Mouse (Mus musculus) heart, embryonic 16.5 days (tissue): Measurements from ENCODE around the gene Slit3. TPM values are rescaled to one million over a fixed set of nuclear protein-coding genes. Genes with fewer than 3 reads are reported as not detected.

Experiments used
- ATAC-seq: fragments of 200-750 bp; cut with Nextera tagmentation; replicated peaks from 2 replicates; pipeline ENCODE4 v1.8.0; 2017; ENCODE audit warnings: moderate number of reproducible peaks; ENCODE audit not compliant: insufficient read depth, low FRiP score; ENCODE audit errors: extremely low read depth
- H3K27ac ChIP-seq: fragments of 300-500 bp; sonication (generic); 2 replicates; pipeline ENCODE4 v1.5.1; 2014; ENCODE audit warnings: mild to moderate bottlenecking, low read length, control low read depth, moderate library complexity
- H3K27me3 ChIP-seq: fragments of 300-500 bp; sonication (generic); 2 replicates; pipeline ENCODE4 v1.6.1; 2014; ENCODE audit warnings: low read length, mixed read lengths; ENCODE audit not compliant: control insufficient read depth, insufficient read depth
- H3K36me3 ChIP-seq: fragments of 300-500 bp; sonication (generic); 2 replicates; pipeline ENCODE4 v1.6.1; 2014; ENCODE audit not compliant: control insufficient read depth, insufficient read depth
- H3K4me1 ChIP-seq: fragments of 300-500 bp; sonication (generic); 2 replicates; pipeline ENCODE4 v1.6.1; 2014; ENCODE audit warnings: low read length, mixed read lengths; ENCODE audit not compliant: control insufficient read depth, insufficient read depth
- H3K4me2 ChIP-seq: fragments of 300-500 bp; sonication (generic); 2 replicates; pipeline ENCODE4 v1.6.1; 2014; ENCODE audit warnings: low read depth, mild to moderate bottlenecking, control low read depth, low read length
- H3K4me3 ChIP-seq: fragments of 300-500 bp; sonication (generic); 2 replicates; pipeline ENCODE4 v1.5.1; 2014; ENCODE audit warnings: mild to moderate bottlenecking, control low read depth, low read length
- H3K9ac ChIP-seq: fragments of 300-500 bp; sonication (generic); 2 replicates; pipeline ENCODE4 v1.6.1; 2014; ENCODE audit warnings: low read length, control low read depth
- H3K9me3 ChIP-seq: fragments of 300-500 bp; sonication (generic); replicated peaks from 2 replicates; pipeline ENCODE4 v1.6.1; 2016; ENCODE audit warnings: low read length; ENCODE audit not compliant: control insufficient read depth
- WGBS: fragments of 180-500 bp; shearing (Covaris S2); extraction: QIAGEN DNeasy Blood & Tissue Kit; methylation state at CpG from one replicate; pipeline ENCODE4 v1.1.7; 2014; 5-methylcytosine and 5-hydroxymethylcytosine counted together
- polyA plus RNA-seq: library from polyadenylated mRNA; unstranded; fragments of >200 nt; fragmentation: Nextera tagmentation; extraction: Ambion mirVana; gene quantifications from 2 replicates; pipeline ENCODE4 v1.2.1, GENCODE M21; 2015

Gene Slit3
- polyA plus RNA-seq, 1 experiment from 2014 or later: 7.8 TPM

GRCm38 (mm10) chr11:35718881-35719280 lies 597.9 kb downstream of the Slit3 start:
- ATAC-seq: no peak
- Histone ChIP-seq H3K36me3 (no peaks in the 10 kb centered on the region), H3K27ac (no peak overlapping the region), H3K9ac (no peak overlapping the region), H3K4me3 (no peak overlapping the region), H3K4me2 (no peak overlapping the region), H3K9me3 (peaks cover 2% of the 10 kb centered on the region; the same call in 1 of the 2 replicates), H3K4me1 (no peaks in the 10 kb centered on the region), H3K27me3 (no peaks in the 10 kb centered on the region)
- WGBS: 54% methylated on average over 1 of the region's 1 CpGs

GRCm38 (mm10) chr11:35723876-35724275 lies 602.9 kb downstream of the Slit3 start:
- Histone ChIP-seq H3K4me2 (no peak overlapping the region), H3K27me3 (no peaks in the 10 kb centered on the region), H3K4me1 (no peaks in the 10 kb centered on the region), H3K27ac (no peak overlapping the region), H3K36me3 (no peaks in the 10 kb centered on the region), H3K4me3 (no peak overlapping the region), H3K9ac (no peak overlapping the region), H3K9me3 (no peaks in the 10 kb centered on the region)
- ATAC-seq: no peak
- 83% methylated on average over 5 of the region's 5 CpGs for WGBS

GRCm38 (mm10) chr11:35726341-35726846 lies 605.4 kb downstream of the Slit3 start:
- no peaks in the 10 kb centered on the region for H3K36me3 ChIP-seq
- H3K4me1 ChIP-seq: no peaks in the 10 kb centered on the region
- H3K9ac ChIP-seq: no peak overlapping the region
- H3K27me3 ChIP-seq: no peaks in the 10 kb centered on the region
- no peak overlapping the region for H3K27ac ChIP-seq
- ATAC-seq: no peak
- H3K4me3 ChIP-seq: no peak overlapping the region
- 79% methylated on average over 8 of the region's 8 CpGs for WGBS
- no peak overlapping the region for H3K4me2 ChIP-seq
- no peaks in the 10 kb centered on the region for H3K9me3 ChIP-seq

GRCm38 (mm10) chr11:35728200-35728599 lies 607.2 kb downstream of the Slit3 start:
- H3K9me3 ChIP-seq: no peaks in the 10 kb centered on the region
- no peak overlapping the region for H3K9ac ChIP-seq
- 79% methylated on average over 1 of the region's 1 CpGs for WGBS
- H3K4me2 ChIP-seq: no peak overlapping the region
- H3K27ac ChIP-seq: no peak overlapping the region
- no peaks in the 10 kb centered on the region for H3K36me3 ChIP-seq
- no peaks in the 10 kb centered on the region for H3K4me1 ChIP-seq
- no peaks in the 10 kb centered on the region for H3K27me3 ChIP-seq
- H3K4me3 ChIP-seq: no peak overlapping the region
- ATAC-seq: no peak

- no peaks in the 10 kb centered on the region for H3K36me3 ChIP-seq
- ATAC-seq: no peak
- no peaks in the 10 kb centered on the region for H3K27me3 ChIP-seq
- no peak overlapping the region for H3K4me2 ChIP-seq
- H3K27ac ChIP-seq: no peak overlapping the region
- no peaks in the 10 kb centered on the region for H3K4me1 ChIP-seq
- no peak overlapping the region for H3K9ac ChIP-seq
- WGBS: 37% methylated on average over 5 of the region's 5 CpGs
- H3K9me3 ChIP-seq: no peaks in the 10 kb centered on the region
- H3K4me3 ChIP-seq: no peak overlapping the region
Observed at GRCm38 (mm10) chr11:35729186-35729585, 608.2 kb downstream of the Slit3 start.

GRCm38 (mm10) chr11:35732366-35732765 lies 611.3 kb downstream of the Slit3 start:
- no peak overlapping the region for H3K4me2 ChIP-seq
- WGBS: 51% methylated on average over 1 of the region's 1 CpGs
- H3K27me3 ChIP-seq: no peaks in the 10 kb centered on the region
- no peak for ATAC-seq
- no peaks in the 10 kb centered on the region for H3K9me3 ChIP-seq
- H3K4me3 ChIP-seq: no peak overlapping the region
- H3K4me1 ChIP-seq: no peaks in the 10 kb centered on the region
- H3K36me3 ChIP-seq: no peaks in the 10 kb centered on the region
- H3K27ac ChIP-seq: no peak overlapping the region
- H3K9ac ChIP-seq: no peak overlapping the region

GRCm38 (mm10) chr11:35736817-35737216 lies 615.8 kb downstream of the Slit3 start:
- Histone ChIP-seq H3K27ac (no peak overlapping the region), H3K4me1 (no peaks in the 10 kb centered on the region), H3K9me3 (no peaks in the 10 kb centered on the region), H3K4me2 (no peak overlapping the region), H3K9ac (no peak overlapping the region), H3K4me3 (no peak overlapping the region), H3K36me3 (no peaks in the 10 kb centered on the region), H3K27me3 (no peaks in the 10 kb centered on the region)
- no peak for ATAC-seq
- 62% methylated on average over 2 of the region's 2 CpGs for WGBS

GRCm38 (mm10) chr11:35737262-35737661 lies 616.2 kb downstream of the Slit3 start:
- no peak for ATAC-seq
- H3K9ac ChIP-seq: no peak overlapping the region
- H3K4me3 ChIP-seq: no peak overlapping the region
- no peak overlapping the region for H3K27ac ChIP-seq
- no peaks in the 10 kb centered on the region for H3K4me1 ChIP-seq
- H3K4me2 ChIP-seq: no peak overlapping the region
- WGBS: 87% methylated on average over 2 of the region's 2 CpGs
- H3K27me3 ChIP-seq: no peaks in the 10 kb centered on the region
- H3K9me3 ChIP-seq: no peaks in the 10 kb centered on the region
- H3K36me3 ChIP-seq: no peaks in the 10 kb centered on the region

GRCm38 (mm10) chr11:35738102-35738501 lies 617.1 kb downstream of the Slit3 start:
- no peak overlapping the region for H3K9ac ChIP-seq

More at GRCm38 (mm10) chr11:35738102-35738501, 617.1 kb downstream of the Slit3 start:
- Histone ChIP-seq H3K4me2 (no peak overlapping the region), H3K36me3 (no peaks in the 10 kb centered on the region), H3K4me1 (no peaks in the 10 kb centered on the region), H3K27me3 (no peaks in the 10 kb centered on the region), H3K4me3 (no peak overlapping the region), H3K9me3 (no peaks in the 10 kb centered on the region), H3K27ac (no peak overlapping the region)
- WGBS: 71% methylated on average over 3 of the region's 3 CpGs
- no peak for ATAC-seq
